Mouse (Mus musculus) A20 (cell line): ENCODE measurements around the gene Ogdh.

ENCODE experiments used
- DNase-seq: peaks from one replicate; pipeline ENCODE4 v3.0.0-alpha.2; 2011; ENCODE audit warnings: low read depth, low spot score

Gene Ogdh

GRCm38 (mm10) chr11:6294632-6295031 lies 3.2 kb downstream of the Ogdh start:
- DNase-seq = no peak

DNA sequence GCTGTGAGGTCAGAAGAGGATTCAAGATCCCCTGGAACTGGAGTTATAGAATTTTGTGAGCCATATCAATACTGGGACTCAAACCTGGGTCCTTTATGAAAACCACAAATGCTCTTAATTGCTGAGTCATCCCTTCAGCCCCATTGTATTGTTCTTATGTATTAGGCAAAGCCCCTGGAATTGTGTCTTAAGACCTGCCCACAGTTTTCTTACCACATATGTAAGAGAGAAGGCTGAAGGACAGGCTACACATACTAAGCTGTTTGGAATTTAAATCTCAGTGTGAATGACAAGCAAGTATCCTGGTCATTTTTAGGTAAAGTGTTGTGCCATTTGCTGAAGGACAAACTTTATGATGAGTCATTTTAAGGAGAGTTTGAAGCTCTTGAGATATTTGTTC lies 4.6 kb downstream of the Ogdh start:
- DNase-seq = no peak

DNA sequence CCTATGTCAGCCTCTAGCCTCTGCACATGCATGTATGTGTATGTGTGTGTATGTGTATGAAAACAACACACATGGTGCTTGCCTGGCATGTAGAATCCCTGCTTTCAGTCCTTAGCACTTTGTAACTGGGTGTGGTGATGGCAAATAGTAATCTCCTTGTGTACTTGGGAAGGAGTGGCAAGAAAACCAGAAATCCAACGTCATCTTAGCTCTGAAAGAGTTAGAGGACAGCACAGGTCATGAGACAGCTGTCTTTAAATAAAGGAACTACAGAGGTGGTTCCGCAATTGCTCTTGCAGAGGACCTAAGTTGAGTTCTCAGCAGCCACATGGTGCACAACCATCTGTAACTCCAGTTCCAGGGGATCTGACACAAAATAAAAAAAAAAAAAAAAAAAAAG lies 8.0 kb downstream of the Ogdh start:
- no peak for DNase-seq

- DNase-seq = no peak
These were observed 11.4 kb downstream of the Ogdh start for GRCm38 (mm10) chr11:6302793-6303192.

DNA sequence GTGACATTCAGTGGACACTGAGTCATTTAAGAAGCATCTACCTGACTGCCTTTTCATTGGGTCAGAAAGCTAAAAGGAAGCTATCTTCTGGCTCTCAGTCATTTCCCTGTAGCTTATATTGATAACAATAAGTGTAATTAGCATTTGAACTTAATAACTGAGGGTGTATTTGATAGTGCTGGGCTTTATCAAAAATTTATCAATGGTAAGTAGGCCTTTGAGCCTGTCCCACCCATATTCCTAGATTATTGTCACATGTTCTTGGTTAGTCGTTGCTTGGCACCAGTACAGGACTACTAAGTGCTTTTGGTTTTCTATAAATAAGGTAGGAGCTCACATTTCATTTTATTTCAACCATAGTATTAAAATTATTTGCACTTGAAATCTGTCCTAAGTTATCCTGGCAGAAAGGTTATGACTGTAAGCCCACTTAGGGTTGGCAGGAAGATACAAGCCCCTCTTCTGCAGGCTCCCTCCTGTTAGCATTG lies 14.6 kb downstream of the Ogdh start:
- DNase-seq = no peak

DNA sequence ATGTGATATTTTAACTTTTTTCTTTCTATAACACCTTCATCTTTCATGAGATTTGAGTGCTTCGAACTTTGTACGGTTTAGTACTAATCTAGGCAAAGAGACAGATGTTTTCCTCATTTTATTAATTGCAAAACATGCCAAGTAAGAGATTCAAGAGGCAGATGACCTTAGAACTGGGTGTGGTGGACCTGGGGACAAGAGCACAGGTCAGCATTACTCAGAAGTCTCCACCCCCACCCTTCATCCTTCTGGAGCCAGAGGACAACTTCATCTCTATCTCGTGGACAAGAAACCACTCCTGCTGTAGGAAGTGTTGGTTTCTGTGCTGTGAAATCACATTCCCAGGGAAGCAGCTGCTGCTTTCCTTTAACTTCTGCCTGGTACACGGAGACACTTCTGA lies 16.7 kb downstream of the Ogdh start:
- DNase-seq = no peak

GRCm38 (mm10) chr11:6313874-6314406 lies 22.5 kb downstream of the Ogdh start:
- peak; percentile 22 for DNase-seq

GRCm38 (mm10) chr11:6316821-6317220 lies 25.4 kb downstream of the Ogdh start:
- DNase-seq = no peak

GRCm38 (mm10) chr11:6318559-6318958 lies 27.1 kb downstream of the Ogdh start:
- no peak for DNase-seq

DNA sequence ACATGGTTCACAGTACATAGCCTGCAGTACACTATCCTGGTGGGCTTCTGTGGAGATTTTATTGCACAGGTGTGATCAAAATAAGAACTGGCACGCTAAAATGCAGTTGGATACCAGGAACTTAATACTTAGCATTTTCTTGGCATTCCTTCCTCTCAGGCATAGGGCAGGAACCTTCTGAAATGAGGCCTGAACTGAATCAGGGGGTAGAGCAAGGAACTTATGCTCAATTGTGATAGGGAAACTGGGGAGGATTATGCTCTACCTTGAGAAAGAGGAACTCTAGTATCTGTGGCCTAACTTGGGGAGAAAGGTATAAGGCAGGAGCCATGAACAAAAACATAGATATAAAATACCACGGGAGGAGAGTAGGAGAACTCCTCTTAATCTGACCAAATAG lies 27.9 kb downstream of the Ogdh start:
- no peak for DNase-seq

DNA sequence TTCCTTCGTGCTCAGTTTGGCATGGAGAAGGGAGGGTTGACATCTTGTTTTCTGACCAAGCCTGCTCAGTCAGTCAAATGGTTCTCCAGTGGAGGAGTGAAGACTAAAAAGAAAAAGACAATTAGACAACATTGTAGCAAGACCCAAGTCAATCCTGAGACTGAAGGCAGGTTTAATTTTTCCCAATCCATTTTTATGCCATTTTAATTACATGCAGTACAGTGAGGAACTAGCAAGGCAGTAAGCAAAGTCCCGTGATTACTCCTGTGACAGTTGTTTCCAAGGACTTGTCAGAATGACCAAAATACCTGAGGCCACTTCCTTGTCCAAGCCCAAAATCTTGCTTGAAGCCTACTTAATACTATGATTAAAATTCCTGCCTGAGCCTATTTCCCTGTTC lies 30.7 kb downstream of the Ogdh start:
- DNase-seq = no peak

- DNase-seq = no peak
These were observed 31.9 kb downstream of the Ogdh start for GRCm38 (mm10) chr11:6323348-6323747.

- no peak for DNase-seq
These were observed 39.8 kb downstream of the Ogdh start for GRCm38 (mm10) chr11:6331256-6331655.

DNA sequence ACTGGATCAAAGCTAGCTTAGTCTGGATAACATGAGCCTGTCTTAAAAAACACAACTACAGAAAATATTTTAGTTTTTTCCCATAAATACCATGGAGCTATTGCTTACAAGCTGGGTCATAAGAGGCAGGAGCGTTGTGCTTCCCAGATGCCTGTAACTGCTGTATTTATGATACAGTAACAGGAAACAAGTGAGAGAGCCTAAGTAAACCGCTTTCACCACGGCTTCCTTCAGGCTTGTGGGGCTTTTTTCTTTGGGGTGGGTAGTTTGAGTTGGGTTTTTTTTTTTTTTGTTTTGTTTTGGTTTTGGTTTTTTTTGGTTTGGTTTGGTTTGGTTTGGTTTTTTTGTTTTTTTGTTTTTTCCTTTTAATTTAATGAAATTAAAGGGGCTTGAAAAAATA lies 41.2 kb downstream of the Ogdh start:
- DNase-seq = no peak

GRCm38 (mm10) chr11:6333403-6333802 lies 42.0 kb downstream of the Ogdh start:
- DNase-seq = no peak

DNA sequence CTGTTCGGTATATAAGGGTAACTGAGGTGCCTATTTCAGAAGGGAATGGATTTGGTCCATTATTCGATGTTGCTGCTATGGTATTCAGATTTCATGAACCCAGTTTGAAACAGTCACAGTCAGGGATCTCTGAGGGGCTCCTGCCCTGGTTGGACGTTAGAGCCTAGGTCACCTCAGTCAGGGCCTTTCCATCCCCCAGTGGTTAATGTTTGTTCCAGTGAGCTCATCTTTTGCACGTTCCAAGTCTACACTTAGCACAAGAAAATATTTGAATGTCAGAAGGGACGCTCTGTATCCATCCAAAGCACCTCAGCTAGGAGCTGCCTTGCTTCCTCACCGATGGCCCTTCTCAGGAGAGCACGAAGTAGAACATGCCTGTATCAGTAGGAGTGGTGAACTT lies 43.9 kb downstream of the Ogdh start:
- DNase-seq = no peak

GRCm38 (mm10) chr11:6336689-6337088 lies 45.3 kb downstream of the Ogdh start:
- DNase-seq = no peak

GRCm38 (mm10) chr11:6345956-6346355 lies 54.5 kb downstream of the Ogdh start:
- no peak for DNase-seq

- no peak for DNase-seq
These were observed 55.5 kb downstream of the Ogdh start for GRCm38 (mm10) chr11:6346966-6347365.

- no peak for DNase-seq
These were observed 57.3 kb downstream of the Ogdh start for GRCm38 (mm10) chr11:6348681-6349200.

DNA sequence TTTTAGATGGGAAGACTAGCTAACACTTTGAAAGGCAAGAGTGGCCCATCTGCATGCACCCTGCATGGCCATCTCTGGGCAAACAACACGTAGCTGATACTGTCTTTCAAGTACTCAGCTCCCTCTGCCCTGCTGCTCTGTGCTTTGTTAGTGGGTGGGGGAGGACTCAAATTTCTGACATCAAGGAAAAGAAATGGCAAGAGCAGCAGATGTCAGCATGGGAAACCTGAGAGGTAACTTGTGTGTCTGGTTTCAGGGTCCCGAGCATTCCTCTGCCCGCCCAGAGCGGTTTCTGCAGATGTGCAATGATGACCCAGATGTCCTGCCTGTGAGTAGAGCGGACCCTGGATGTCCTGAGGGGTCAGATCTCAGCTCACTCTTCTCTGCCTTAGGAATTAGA lies 58.2 kb downstream of the Ogdh start:
- DNase-seq = no peak

- DNase-seq = no peak
These were observed 63.7 kb downstream of the Ogdh start for GRCm38 (mm10) chr11:6355106-6355505.

DNA sequence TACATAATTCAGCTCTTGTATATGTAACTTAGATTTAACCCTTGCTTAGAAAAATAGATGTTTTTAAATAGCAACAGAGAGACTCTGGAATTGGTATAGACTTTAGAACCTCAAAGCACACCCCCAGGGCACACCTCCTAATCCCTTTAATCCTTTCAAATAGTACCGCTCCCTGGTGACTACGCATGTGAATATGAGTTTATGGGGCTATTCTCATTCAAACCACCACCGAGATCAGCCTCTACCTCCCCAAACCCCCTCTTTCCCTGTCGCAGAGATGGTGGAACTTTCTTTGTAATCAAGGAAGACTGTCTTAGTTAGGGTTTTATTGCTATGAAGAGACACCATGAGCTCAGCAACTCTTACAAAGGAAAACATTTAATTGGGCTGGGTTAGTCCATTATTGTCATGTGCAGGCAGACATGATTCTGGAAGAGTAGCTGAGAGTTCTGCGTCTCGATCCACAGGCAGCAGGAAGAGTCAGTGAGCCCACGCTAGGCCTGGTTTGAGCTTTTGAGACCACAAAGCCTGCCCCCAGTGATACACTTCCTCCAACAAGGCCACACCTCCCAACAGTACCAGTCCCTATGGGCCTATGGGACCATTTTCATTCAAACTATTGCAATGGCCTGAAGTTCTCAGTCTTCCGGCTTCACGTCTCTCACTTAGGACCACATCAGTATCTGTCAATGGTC lies 73.3 kb downstream of the Ogdh start:
- DNase-seq = no peak
